Mouse (Mus musculus): ENCODE data around the gene Zfp511. TPM values are rescaled to one million over a fixed set of nuclear protein-coding genes. Genes with fewer than 3 reads are reported as not detected.

Zfp511 gene
- 46.2 and 47.5 TPM in 2 replicates for polyA plus RNA-seq (2014; fragmentation: Nextera tagmentation; extraction: Ambion mirVana)

GRCm38 (mm10) chr7:140036281-140037170 lies at the start of gene Zfp511, which contains the start of gene Tubgcp2:
Gene Zfp511 (plus strand): TSS chr7:140036391.
Gene Tubgcp2 (minus strand): TSS chr7:140036669.
- H3K9me3 ChIP-seq (ENCODE audit: control insufficient read depth, low read length), result no peaks in the 10 kb centered on the region
- 1% methylated on average over 66 of the region's 69 CpGs for WGBS
- H3K27me3 ChIP-seq (ENCODE audit: control insufficient read depth, insufficient read depth, low read length), result no peaks in the 10 kb centered on the region
- H3K4me3 ChIP-seq (ENCODE audit: low read length), result peak within 1 kb of the TSS; percentile 84
- ATAC-seq (ENCODE audit: low FRiP score, low TSS enrichment), result peak; percentile 98
- H3K36me3 ChIP-seq (ENCODE audit: control insufficient read depth, insufficient read depth, low read length), result peaks cover 40% of the 10 kb centered on the region
- peak within 1 kb of the TSS; percentile 85 for H3K9ac ChIP-seq (ENCODE audit: low read depth, low read length)
- H3K4me1 ChIP-seq (ENCODE audit: control insufficient read depth, insufficient read depth, low read length), result no peaks in the 10 kb centered on the region
- H3K27ac ChIP-seq (ENCODE audit: low read depth, low read length), result peak within 1 kb of the TSS; percentile 89
- peak within 1 kb of the TSS; percentile 89 for H3K4me2 ChIP-seq (replicated peaks; ENCODE audit: low read depth, low read length)

GRCm38 (mm10) chr7:139988272-139988671 lies 47.9 kb upstream of the Zfp511 start:
- Histone ChIP-seq H3K4me2 (replicated peaks; ENCODE audit: low read depth, low read length) (no peak overlapping the region), H3K27ac (ENCODE audit: low read depth, low read length) (no peak overlapping the region), H3K36me3 (ENCODE audit: control insufficient read depth, insufficient read depth, low read length) (no peaks in the 10 kb centered on the region), H3K9me3 (ENCODE audit: control insufficient read depth, low read length) (no peaks in the 10 kb centered on the region), H3K4me3 (ENCODE audit: low read length) (no peak overlapping the region), H3K9ac (ENCODE audit: low read depth, low read length) (no peak overlapping the region), H3K4me1 (ENCODE audit: control insufficient read depth, insufficient read depth, low read length) (no peaks in the 10 kb centered on the region), H3K27me3 (ENCODE audit: control insufficient read depth, insufficient read depth, low read length) (no peaks in the 10 kb centered on the region)
- ATAC-seq (ENCODE audit: low FRiP score, low TSS enrichment), result no peak
- WGBS, result 86% methylated on average over 9 of the region's 9 CpGs

DNA sequence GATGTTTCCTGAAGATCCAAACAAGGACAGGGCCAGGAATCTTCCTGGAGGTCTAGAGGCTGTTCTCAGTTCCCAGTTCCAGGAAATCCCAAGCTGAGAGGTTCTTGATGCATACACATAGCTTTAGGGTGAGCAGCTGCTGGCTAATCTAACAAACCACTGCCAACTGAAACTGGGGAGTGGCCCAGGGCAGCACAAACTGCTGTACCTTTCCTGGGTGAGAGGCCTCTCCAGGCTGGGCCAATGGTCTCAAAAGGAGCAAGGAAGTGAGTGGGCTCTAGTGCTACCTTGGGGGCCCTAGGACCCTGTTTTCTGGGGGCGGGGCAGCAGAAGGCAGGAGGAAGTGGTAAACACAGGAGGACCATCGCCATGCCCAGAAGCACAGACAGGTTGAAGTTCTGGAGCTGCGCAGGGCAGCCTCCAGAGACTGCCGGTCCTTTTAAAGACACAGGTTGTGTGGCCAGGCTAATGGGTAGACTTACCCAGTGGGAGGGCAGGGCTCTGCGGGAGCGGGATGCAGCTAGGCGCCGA lies 45.3 kb upstream of the Zfp511 start:
- no peak for ATAC-seq (ENCODE audit: low FRiP score, low TSS enrichment)
- H3K9me3 ChIP-seq (ENCODE audit: control insufficient read depth, low read length), result no peaks in the 10 kb centered on the region
- no peak overlapping the region for H3K27ac ChIP-seq (ENCODE audit: low read depth, low read length)
- no peak overlapping the region for H3K4me3 ChIP-seq (ENCODE audit: low read length)
- H3K9ac ChIP-seq (ENCODE audit: low read depth, low read length), result no peak overlapping the region
- 75% methylated on average over 8 of the region's 8 CpGs for WGBS
- H3K4me2 ChIP-seq (replicated peaks; ENCODE audit: low read depth, low read length), result no peak overlapping the region
- H3K36me3 ChIP-seq (ENCODE audit: control insufficient read depth, insufficient read depth, low read length), result peaks cover 7% of the 10 kb centered on the region
- H3K27me3 ChIP-seq (ENCODE audit: control insufficient read depth, insufficient read depth, low read length), result no peaks in the 10 kb centered on the region
- H3K4me1 ChIP-seq (ENCODE audit: control insufficient read depth, insufficient read depth, low read length), result no peaks in the 10 kb centered on the region

- H3K4me3 ChIP-seq (ENCODE audit: low read length), result no peak within 1 kb of the TSS
- peak; percentile 28 for ATAC-seq (ENCODE audit: low FRiP score, low TSS enrichment)
- H3K9me3 ChIP-seq (ENCODE audit: control insufficient read depth, low read length), result no peaks in the 10 kb centered on the region
- no peak within 1 kb of the TSS for H3K4me2 ChIP-seq (replicated peaks; ENCODE audit: low read depth, low read length)
- H3K27ac ChIP-seq (ENCODE audit: low read depth, low read length), result no peak within 1 kb of the TSS
- WGBS, result 19% methylated on average over 7 of the region's 7 CpGs
- H3K9ac ChIP-seq (ENCODE audit: low read depth, low read length), result no peak within 1 kb of the TSS
- H3K4me1 ChIP-seq (ENCODE audit: control insufficient read depth, insufficient read depth, low read length), result no peaks in the 10 kb centered on the region
- H3K27me3 ChIP-seq (ENCODE audit: control insufficient read depth, insufficient read depth, low read length), result no peaks in the 10 kb centered on the region
- peaks cover 21% of the 10 kb centered on the region for H3K36me3 ChIP-seq (ENCODE audit: control insufficient read depth, insufficient read depth, low read length)
These were observed 43.8 kb upstream of the Zfp511 start, which contains the start of gene Adam8 for GRCm38 (mm10) chr7:139992406-139992805. Gene Adam8 (minus strand): TSS chr7:139992562.

DNA sequence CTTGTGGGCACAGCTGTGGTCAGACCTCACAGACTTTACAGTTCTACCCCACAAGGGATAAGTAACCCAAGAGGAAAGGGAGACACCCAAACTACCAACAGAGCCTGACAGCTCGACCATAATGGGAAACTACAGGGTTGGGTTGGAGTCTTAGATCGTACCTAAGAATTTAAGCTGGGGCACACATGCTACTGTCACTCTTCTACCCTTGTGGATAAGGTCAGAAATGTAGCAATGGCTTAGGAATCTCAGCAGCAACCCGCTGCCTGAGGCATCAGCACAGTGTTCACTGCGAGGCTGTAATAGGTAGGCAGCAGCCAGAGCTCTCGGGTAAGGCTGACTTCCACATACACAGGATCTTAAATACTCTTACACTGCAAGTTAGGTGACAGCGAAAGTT lies 42.7 kb upstream of the Zfp511 start:
- Histone ChIP-seq H3K4me3 (ENCODE audit: low read length) (no peak overlapping the region), H3K4me2 (replicated peaks; ENCODE audit: low read depth, low read length) (no peak overlapping the region), H3K27me3 (ENCODE audit: control insufficient read depth, insufficient read depth, low read length) (no peaks in the 10 kb centered on the region), H3K36me3 (ENCODE audit: control insufficient read depth, insufficient read depth, low read length) (peaks cover 33% of the 10 kb centered on the region), H3K27ac (ENCODE audit: low read depth, low read length) (no peak overlapping the region), H3K9ac (ENCODE audit: low read depth, low read length) (no peak overlapping the region), H3K9me3 (ENCODE audit: control insufficient read depth, low read length) (no peaks in the 10 kb centered on the region), H3K4me1 (ENCODE audit: control insufficient read depth, insufficient read depth, low read length) (no peaks in the 10 kb centered on the region)
- no peak for ATAC-seq (ENCODE audit: low FRiP score, low TSS enrichment)
- WGBS, result 92% methylated on average over 6 of the region's 6 CpGs

GRCm38 (mm10) chr7:139994202-139994601 lies 42.0 kb upstream of the Zfp511 start:
- Histone ChIP-seq H3K4me2 (replicated peaks; ENCODE audit: low read depth, low read length) (no peak overlapping the region), H3K4me3 (ENCODE audit: low read length) (no peak overlapping the region), H3K27ac (ENCODE audit: low read depth, low read length) (no peak overlapping the region), H3K27me3 (ENCODE audit: control insufficient read depth, insufficient read depth, low read length) (no peaks in the 10 kb centered on the region), H3K4me1 (ENCODE audit: control insufficient read depth, insufficient read depth, low read length) (no peaks in the 10 kb centered on the region), H3K9ac (ENCODE audit: low read depth, low read length) (no peak overlapping the region), H3K9me3 (ENCODE audit: control insufficient read depth, low read length) (no peaks in the 10 kb centered on the region), H3K36me3 (ENCODE audit: control insufficient read depth, insufficient read depth, low read length) (peaks cover 39% of the 10 kb centered on the region)
- ATAC-seq (ENCODE audit: low FRiP score, low TSS enrichment), result no peak
- 80% methylated on average over 4 of the region's 4 CpGs for WGBS

- Histone ChIP-seq H3K4me1 (ENCODE audit: control insufficient read depth, insufficient read depth, low read length) (no peaks in the 10 kb centered on the region), H3K36me3 (ENCODE audit: control insufficient read depth, insufficient read depth, low read length) (peaks cover 44% of the 10 kb centered on the region)
- no peak for ATAC-seq (ENCODE audit: low FRiP score, low TSS enrichment)
These were observed 41.5 kb upstream of the Zfp511 start for GRCm38 (mm10) chr7:139994676-139995075.

GRCm38 (mm10) chr7:139998691-139999350 lies 37.4 kb upstream of the Zfp511 start:
- no peaks in the 10 kb centered on the region for H3K27me3 ChIP-seq (ENCODE audit: control insufficient read depth, insufficient read depth, low read length)
- ATAC-seq (ENCODE audit: low FRiP score, low TSS enrichment), result no peak
- no peak overlapping the region for H3K4me2 ChIP-seq (replicated peaks; ENCODE audit: low read depth, low read length)
- peaks cover 74% of the 10 kb centered on the region for H3K36me3 ChIP-seq (ENCODE audit: control insufficient read depth, insufficient read depth, low read length)
- no peak overlapping the region for H3K4me3 ChIP-seq (ENCODE audit: low read length)
- H3K9ac ChIP-seq (ENCODE audit: low read depth, low read length), result no peak overlapping the region
- no peaks in the 10 kb centered on the region for H3K9me3 ChIP-seq (ENCODE audit: control insufficient read depth, low read length)
- WGBS, result 97% methylated on average over 13 of the region's 13 CpGs
- no peak overlapping the region for H3K27ac ChIP-seq (ENCODE audit: low read depth, low read length)
- no peaks in the 10 kb centered on the region for H3K4me1 ChIP-seq (ENCODE audit: control insufficient read depth, insufficient read depth, low read length)

More at GRCm38 (mm10) chr7:139994676-139995075, 41.5 kb upstream of the Zfp511 start:
- H3K9me3 ChIP-seq (ENCODE audit: control insufficient read depth, low read length), result no peaks in the 10 kb centered on the region
- no peaks in the 10 kb centered on the region for H3K27me3 ChIP-seq (ENCODE audit: control insufficient read depth, insufficient read depth, low read length)
- H3K27ac ChIP-seq (ENCODE audit: low read depth, low read length), result no peak overlapping the region
- H3K4me2 ChIP-seq (replicated peaks; ENCODE audit: low read depth, low read length), result no peak overlapping the region
- H3K4me3 ChIP-seq (ENCODE audit: low read length), result no peak overlapping the region
- 45% methylated on average over 3 of the region's 3 CpGs for WGBS
- H3K9ac ChIP-seq (ENCODE audit: low read depth, low read length), result no peak overlapping the region
